Mouse (Mus musculus) lung, postnatal 4 days (tissue): ENCODE measurements at regions not wholly inside any gene's neighbourhood (a gene's known extent, or its start where the extent isn't known, plus 50 kb on each side); places are given as distances from the start of the nearest gene placed in this dataset.
A peak's percentile ranks its signal among the peaks of the same experiment; 100 is the strongest.

Source experiments
- DNase-seq, 2 experiments: peaks; one replicate each; pipeline ENCODE4 v3.0.0; 2021

- no peak for DNase-seq
Observed at GRCm38 (mm10) chr15:6230618-6231017, 69.0 kb upstream of the Dab2 start.

- DNase-seq = peak; percentile 14 to 45
Observed at GRCm38 (mm10) chr15:6231308-6232103, 68.1 kb upstream of the Dab2 start.

- DNase-seq = peak in 1 of 2 experiments; percentile 2
Observed at GRCm38 (mm10) chr15:6233621-6234020, 66.0 kb upstream of the Dab2 start.

GRCm38 (mm10) chr15:6236583-6236982, 63.0 kb upstream of the Dab2 start:
- no peak for DNase-seq

GRCm38 (mm10) chr15:6237726-6238125, 61.9 kb upstream of the Dab2 start:
- no peak for DNase-seq

GRCm38 (mm10) chr15:6238133-6238532, 61.5 kb upstream of the Dab2 start:
- DNase-seq = peak; percentile 79 to 86

- DNase-seq = no peak
Observed at GRCm38 (mm10) chr15:6238755-6239154, 60.8 kb upstream of the Dab2 start.

GRCm38 (mm10) chr15:6242132-6242531, 57.5 kb upstream of the Dab2 start:
- no peak for DNase-seq

- no peak for DNase-seq
Observed at GRCm38 (mm10) chr15:6244401-6244800, 55.2 kb upstream of the Dab2 start.

- no peak for DNase-seq
Observed at GRCm38 (mm10) chr15:6245950-6246894, 53.4 kb upstream of the Dab2 start.

GRCm38 (mm10) chr15:6248470-6248869, 51.1 kb upstream of the Dab2 start:
- DNase-seq = no peak
